In the genomic region with DNA sequence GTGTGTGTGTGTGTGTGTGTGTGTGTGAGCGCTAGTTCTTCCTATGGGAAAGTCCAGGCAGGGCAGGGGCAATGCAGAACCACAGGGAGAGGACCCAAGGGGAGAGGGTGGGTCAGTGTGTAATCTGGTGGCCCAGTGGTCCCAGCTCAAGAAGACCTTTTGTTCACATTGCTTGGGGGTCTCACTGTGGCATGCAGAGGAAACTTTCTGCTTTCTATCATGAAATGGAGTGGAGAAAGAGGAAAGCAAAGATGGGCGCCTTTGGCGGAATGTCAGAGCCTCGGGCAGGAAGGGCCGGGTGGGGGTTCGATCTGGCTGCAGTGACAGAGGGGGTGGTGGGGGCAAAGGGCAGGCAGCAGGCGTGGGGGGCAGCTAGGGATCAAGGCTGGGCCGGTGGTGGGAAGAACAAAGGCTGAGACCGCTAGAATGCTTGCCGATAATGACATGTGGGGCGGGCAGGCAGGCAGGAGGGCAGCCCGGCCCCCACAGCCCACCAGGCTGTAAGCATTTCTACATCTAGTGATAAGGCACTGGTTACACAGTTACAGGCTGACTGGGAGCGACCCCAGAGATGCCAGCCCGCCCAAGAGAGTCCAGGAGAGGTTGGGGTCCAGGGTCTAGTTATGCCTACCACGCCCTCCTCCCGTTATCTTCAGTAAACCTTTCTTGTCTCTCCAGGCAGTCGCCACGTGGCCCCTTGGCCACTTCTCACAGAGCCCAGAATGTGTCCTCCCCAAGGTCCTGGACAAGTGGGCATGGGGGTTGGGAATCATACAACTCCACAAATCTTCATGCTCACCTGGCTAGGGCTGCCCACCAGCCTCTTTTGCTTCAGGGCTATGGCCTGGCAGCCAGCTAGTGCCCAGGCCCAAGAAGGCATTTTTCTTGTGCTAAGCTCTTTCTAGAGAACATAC, we compare ENCODE assay signal across 10 mouse cellular contexts. TPM values are rescaled to one million over a fixed set of nuclear protein-coding genes. Genes with fewer than 3 reads are reported as not detected.
DNase-seq lines count a peak whose midpoint lies in the region; ATAC-seq and TF ChIP-seq lines count a peak whose summit lies in the region.
"Had no signal": no experiment of that assay in that cellular context is flagged by ENCODE, and none has a peak within 500 bp of the region (broad histone marks: within the 10 kb centered on the region; RNA-seq: fewer than 3 reads in every experiment).

No protein-coding gene starts in this region.

- no peak for TF ChIP-seq EP300 in liver, embryonic 14.5 days (IDR thresholded peaks at IDR 0.05; ENCODE audit: low read depth)

- ATAC-seq in kidney, embryonic 14.5 days (ENCODE audit: low FRiP score, low TSS enrichment), result no peak
- peak; percentile 91 for ATAC-seq in intestine, embryonic 14.5 days (replicated peaks; ENCODE audit: low FRiP score, low TSS enrichment, low read depth)
- ATAC-seq in liver, embryonic 14.5 days (ENCODE audit: insufficient read depth), result peak; percentile 76

- no peaks in the 10 kb centered on the region for H3K36me3 ChIP-seq in kidney, embryonic 14.5 days (ENCODE audit: control insufficient read depth, insufficient read depth, low read length)
- H3K36me3 ChIP-seq in intestine, embryonic 14.5 days (ENCODE audit: control insufficient read depth, insufficient read depth, low read length), result no peaks in the 10 kb centered on the region
- H3K36me3 ChIP-seq in liver, embryonic 14.5 days (replicated peaks; ENCODE audit: control insufficient read depth, insufficient read depth, low read depth), result no peaks in the 10 kb centered on the region

- WGBS in kidney, embryonic 14.5 days, result 25% methylated on average over 18 of the region's 18 CpGs
- WGBS in intestine, embryonic 14.5 days, result 34% methylated on average over 18 of the region's 18 CpGs
- 31% methylated on average over 18 of the region's 18 CpGs for WGBS in liver, embryonic 14.5 days (ENCODE audit: insufficient replicate concordance)

- no peak overlapping the region for H3K4me2 ChIP-seq in kidney, embryonic 14.5 days (replicated peaks; ENCODE audit: low read depth, low read length)
- no peak overlapping the region for H3K4me2 ChIP-seq in intestine, embryonic 14.5 days (ENCODE audit: low read length)
- H3K4me2 ChIP-seq in liver, embryonic 14.5 days (ENCODE audit: low read depth), result no peak overlapping the region
- H3K4me2 ChIP-seq: hindbrain, embryonic 14.5 days had no signal

- DNase-seq in cerebellum, postnatal 14 days, result peak; percentile 47 to 58
- DNase-seq in cerebellum, adult 11-12 months, result no peak
- DNase-seq in kidney, postnatal 36 days, result no peak
- DNase-seq in intestine, embryonic 14.5 days (ENCODE audit: low spot score), result peak; percentile 67
- DNase-seq in liver, embryonic 14.5 days (ENCODE audit: low read depth in 3 of 3, low spot score in 3 of 3), result no peak
- DNase-seq in adrenal gland, postnatal 25 days, result no peak
- no peak for DNase-seq in testis, postnatal 10 days (ENCODE audit: low spot score)

- H3K9me3 ChIP-seq in kidney, embryonic 14.5 days (ENCODE audit: control insufficient read depth, low read length), result no peaks in the 10 kb centered on the region
- H3K9me3 ChIP-seq in intestine, embryonic 14.5 days (ENCODE audit: control insufficient read depth, low read length), result no peaks in the 10 kb centered on the region
- no peaks in the 10 kb centered on the region for H3K9me3 ChIP-seq in liver, embryonic 14.5 days (ENCODE audit: control insufficient read depth, low read length)

- peaks cover 63% of the 10 kb centered on the region for H3K4me1 ChIP-seq in kidney, embryonic 14.5 days (ENCODE audit: control insufficient read depth, insufficient read depth, low read length)
- H3K4me1 ChIP-seq in intestine, embryonic 14.5 days (replicated peaks; ENCODE audit: control insufficient read depth, insufficient read depth, low read length), result peaks cover 67% of the 10 kb centered on the region
- peaks cover 3 to 26% of the 10 kb centered on the region in 2 experiments; a peak in 3 of 4 replicates for H3K4me1 ChIP-seq in liver, embryonic 14.5 days (replicated peaks; ENCODE audit: control insufficient read depth in 2 of 2, insufficient read depth in 2 of 2, low read length in 1 of 2)

- H3K27ac ChIP-seq in kidney, embryonic 14.5 days (ENCODE audit: low read depth, low read length), result peak overlapping the region; percentile 45; the same call in 1 of the 2 replicates
- peak overlapping the region; percentile 67 for H3K27ac ChIP-seq in intestine, embryonic 14.5 days (ENCODE audit: low read depth)
- H3K27ac ChIP-seq in liver, embryonic 14.5 days, result peak overlapping the region; percentile 42; the same call in 1 of the 2 replicates
- H3K27ac ChIP-seq: hindbrain, embryonic 14.5 days had no signal

- H3K9ac ChIP-seq in kidney, embryonic 14.5 days (ENCODE audit: low read depth, low read length), result no peak overlapping the region
- H3K9ac ChIP-seq in intestine, embryonic 14.5 days (ENCODE audit: low read length), result no peak overlapping the region
- no peak overlapping the region for H3K9ac ChIP-seq in liver, embryonic 14.5 days (replicated peaks)
- H3K9ac ChIP-seq: hindbrain, embryonic 14.5 days had no signal

- no peak for TF ChIP-seq CTCF in liver, embryonic 14.5 days (IDR thresholded peaks at IDR 0.05; ENCODE audit: low read depth)

- H3K27me3 ChIP-seq in kidney, embryonic 14.5 days (ENCODE audit: control insufficient read depth, insufficient read depth, low read length), result no peaks in the 10 kb centered on the region
- H3K27me3 ChIP-seq in intestine, embryonic 14.5 days (replicated peaks; ENCODE audit: control insufficient read depth, insufficient read depth, low read length), result no peaks in the 10 kb centered on the region
- H3K27me3 ChIP-seq in liver, embryonic 14.5 days (ENCODE audit: control insufficient read depth, insufficient read depth, low read length), result no peaks in the 10 kb centered on the region

- H3K4me3 ChIP-seq in kidney, embryonic 14.5 days (ENCODE audit: low read length), result no peak overlapping the region
- no peak overlapping the region for H3K4me3 ChIP-seq in intestine, embryonic 14.5 days (ENCODE audit: low read depth, low read length)
- H3K4me3 ChIP-seq in liver, embryonic 14.5 days (ENCODE audit: insufficient read depth in 1 of 2, low read depth in 2 of 2, low read length in 2 of 2), result no peak overlapping the region
- H3K4me3 ChIP-seq: erythroblast, embryonic 14.5 days had no signal

RNA-seq across cellular contexts. Expression of gene Mrpl23, which starts 28.7 kb away (rescaled TPM):
- polyA plus RNA-seq in kidney, embryonic 14.5 days (2014; fragmentation: Nextera tagmentation; extraction: Ambion mirVana), result 30.3 and 33.4 TPM in 2 replicates
- polyA plus RNA-seq in intestine, embryonic 14.5 days (2014; fragmentation: Nextera tagmentation; extraction: Ambion mirVana), result 36.1 and 45.8 TPM in 2 replicates
- polyA plus RNA-seq in liver, embryonic 14.5 days (2012; rRNA removed), result 24.4 and 45.9 TPM in 2 replicates
- 11.1 and 14.4 TPM in 2 replicates for polyA plus RNA-seq in liver, embryonic 14.5 days (2014; fragmentation: Nextera tagmentation; extraction: Ambion mirVana)
- 4.5 and 13.8 TPM in 2 replicates for total RNA-seq in adrenal gland, postnatal 25 days (2021)

Comparison
In these comparisons a context has a peak if more than half of its experiments do, and no peak if none do; other contexts are left out.
1. DNase-seq: peak in cerebellum, postnatal 14 days (2 of 2) and intestine, embryonic 14.5 days (single experiment); none in cerebellum, adult 11-12 months (single experiment), kidney, postnatal 36 days (0 of 2), liver, embryonic 14.5 days (0 of 3), adrenal gland, postnatal 25 days (single experiment) and testis, postnatal 10 days (single experiment).
2. Peak in every context shown above with its lines, with median percentiles within 50 percentile points of each other: H3K27ac ChIP-seq.